Mouse (Mus musculus): ENCODE measurements around the gene Fzr1. TPM values are rescaled to one million over a fixed set of nuclear protein-coding genes. Genes with fewer than 3 reads are reported as not detected.

The Fzr1 gene
- total RNA-seq, 2 experiments from 2014 or later = 11.9 to 15.4 TPM

- intact Hi-C loops (cut with DNase I; ENCODE audit: low total_unique reads) = loop anchor here (5.0 kb wide), 1 partner anchor 64 kb away; no protein-coding TSS in a partner anchor
- no peak for DNase-seq
Observed at GRCm38 (mm10) chr10:81388505-81389055, 10.3 kb upstream of the Fzr1 start, which contains the start of gene Gm48552. Gene Gm48552 (plus strand): TSS chr10:81389005.

- intact Hi-C loops (cut with DNase I; ENCODE audit: low total_unique reads) = loop anchor here (5.0 kb wide), 1 partner anchor 65 kb away; no protein-coding TSS in a partner anchor
- DNase-seq = no peak
Observed at GRCm38 (mm10) chr10:81387716-81388115, 9.4 kb upstream of the Fzr1 start.

GRCm38 (mm10) chr10:81385603-81386306 is 7.4 kb upstream of the Fzr1 start:
- intact Hi-C loops (cut with DNase I; ENCODE audit: low total_unique reads) = loop anchor here (5.0 kb wide), 1 partner anchor 67 kb away; no protein-coding TSS in a partner anchor

GRCm38 (mm10) chr10:81384605-81384982 is 6.3 kb upstream of the Fzr1 start:
- intact Hi-C loops (cut with DNase I; ENCODE audit: low total_unique reads) = no loop called here
- no peak for DNase-seq

More at GRCm38 (mm10) chr10:81385603-81386306, 7.4 kb upstream of the Fzr1 start:
- no peak for DNase-seq

- intact Hi-C loops (cut with DNase I; ENCODE audit: low total_unique reads) = no loop called here
- peak; percentile 99 for DNase-seq
Observed at GRCm38 (mm10) chr10:81383802-81384604, 5.7 kb upstream of the Fzr1 start, which contains the start of the genes Dohh and Gm48551. Gene Dohh (plus strand): TSS chr10:81384428. Gene Gm48551 (plus strand): TSS chr10:81384466.

GRCm38 (mm10) chr10:81382039-81382438 is 3.7 kb upstream of the Fzr1 start:
- no peak for DNase-seq
- intact Hi-C loops (cut with DNase I; ENCODE audit: low total_unique reads) = no loop called here

- no peak for DNase-seq
- intact Hi-C loops (cut with DNase I; ENCODE audit: low total_unique reads) = no loop called here
Observed at GRCm38 (mm10) chr10:81379809-81380378, 1.6 kb upstream of the Fzr1 start.

- intact Hi-C loops (cut with DNase I; ENCODE audit: low total_unique reads) = no loop called here
- no peak for DNase-seq
Observed at GRCm38 (mm10) chr10:81379183-81379553, 852 bp upstream of the Fzr1 start.

GRCm38 (mm10) chr10:81378553-81379182 is 352 bp upstream of the Fzr1 start:
- intact Hi-C loops (cut with DNase I; ENCODE audit: low total_unique reads) = no loop called here
- peak; percentile 100 for DNase-seq

- DNase-seq = no peak
- intact Hi-C loops (cut with DNase I; ENCODE audit: low total_unique reads) = no loop called here
Observed at GRCm38 (mm10) chr10:81377362-81377664, 1.0 kb downstream of the Fzr1 start.

GRCm38 (mm10) chr10:81376561-81377361 is 1.6 kb downstream of the Fzr1 start:
- intact Hi-C loops (cut with DNase I; ENCODE audit: low total_unique reads) = no loop called here
- no peak for DNase-seq

GRCm38 (mm10) chr10:81375322-81375721 is 3.0 kb downstream of the Fzr1 start:
- no peak for DNase-seq
- intact Hi-C loops (cut with DNase I; ENCODE audit: low total_unique reads) = no loop called here

- DNase-seq = no peak
- intact Hi-C loops (cut with DNase I; ENCODE audit: low total_unique reads) = no loop called here
Observed at GRCm38 (mm10) chr10:81367207-81367495, 11.2 kb downstream of the Fzr1 start.

GRCm38 (mm10) chr10:81366477-81367206 is 11.7 kb downstream of the Fzr1 start:
- DNase-seq = no peak
- intact Hi-C loops (cut with DNase I; ENCODE audit: low total_unique reads) = no loop called here

GRCm38 (mm10) chr10:81365672-81366476 is 12.4 kb downstream of the Fzr1 start, which contains the start of gene 4930404N11Rik:
Gene 4930404N11Rik (minus strand): TSS chr10:81365816.
- DNase-seq = no peak
- intact Hi-C loops (cut with DNase I; ENCODE audit: low total_unique reads) = no loop called here

- intact Hi-C loops (cut with DNase I; ENCODE audit: low total_unique reads) = no loop called here
- DNase-seq = no peak
Observed at GRCm38 (mm10) chr10:81365073-81365472, 13.2 kb downstream of the Fzr1 start.

- intact Hi-C loops (cut with DNase I; ENCODE audit: low total_unique reads) = no loop called here
- DNase-seq = peak; percentile 50
Observed at GRCm38 (mm10) chr10:81364666-81365065, 13.7 kb downstream of the Fzr1 start.
